Mouse (Mus musculus): ENCODE results near the gene Atp6v0e. TPM values are rescaled to one million over a fixed set of nuclear protein-coding genes. Genes with fewer than 3 reads are reported as not detected.

Atp6v0e gene
- polyA plus RNA-seq, 1 experiment from 2014 or later, result 271 TPM

DNA sequence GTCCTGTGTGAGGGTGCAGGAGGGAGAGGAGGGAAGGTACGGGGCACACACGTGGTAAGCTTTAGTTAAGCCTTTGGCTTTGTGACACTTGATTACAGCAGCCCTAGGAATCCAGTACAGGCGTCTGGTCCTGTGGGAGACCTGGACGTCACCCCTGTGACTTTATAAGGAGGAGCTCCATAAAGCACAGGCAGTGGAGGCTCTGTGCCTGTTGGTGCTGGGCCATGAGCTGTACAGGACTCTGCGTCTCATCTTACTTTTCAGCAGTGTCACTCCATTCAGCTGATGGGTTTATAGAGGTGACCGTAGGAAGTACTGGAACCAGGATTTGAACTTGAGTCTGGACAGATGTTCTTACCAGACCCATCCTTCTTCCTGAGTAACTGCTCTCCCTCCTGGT is 39.0 kb upstream of the Atp6v0e start:
- H3K9me3 ChIP-seq (ENCODE audit: low read length), result no peaks in the 10 kb centered on the region
- peaks cover 32% of the 10 kb centered on the region for H3K36me3 ChIP-seq (ENCODE audit: insufficient read depth, low read length)
- ATAC-seq (ENCODE audit: low FRiP score, low TSS enrichment), result no peak

DNA sequence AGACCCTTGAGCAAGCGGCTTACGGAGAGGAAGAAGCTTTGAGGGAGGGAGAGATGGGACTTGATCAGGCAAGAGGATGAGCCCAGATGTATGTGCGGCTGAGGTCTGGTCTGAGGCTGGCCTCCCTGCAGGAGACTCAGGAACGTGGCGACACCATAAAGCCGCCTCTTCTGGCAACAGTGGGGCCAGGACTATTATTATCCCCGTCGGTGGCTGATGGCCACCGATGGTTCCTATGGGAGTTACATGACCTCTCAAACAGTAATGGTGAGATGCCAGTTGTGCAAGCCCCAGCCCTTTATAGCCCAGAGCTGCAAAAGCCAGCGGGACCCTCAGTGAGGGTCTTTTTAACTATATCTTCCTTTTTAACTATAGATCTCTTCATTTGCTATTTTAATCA is 38.0 kb upstream of the Atp6v0e start:
- Histone ChIP-seq H3K27ac (ENCODE audit: low read length) (no peak overlapping the region), H3K4me1 (ENCODE audit: insufficient read depth, low read length) (peaks cover 11% of the 10 kb centered on the region), H3K36me3 (ENCODE audit: insufficient read depth, low read length) (peaks cover 42% of the 10 kb centered on the region), H3K9ac (replicated peaks; ENCODE audit: low read length) (no peak overlapping the region), H3K4me2 (replicated peaks; ENCODE audit: low read depth, low read length) (no peak overlapping the region), H3K4me3 (ENCODE audit: low read length) (no peak overlapping the region), H3K27me3 (ENCODE audit: insufficient read depth, low read length) (no peaks in the 10 kb centered on the region), H3K9me3 (ENCODE audit: low read length) (no peaks in the 10 kb centered on the region)
- WGBS, result 94% methylated on average over 10 of the region's 10 CpGs
- ATAC-seq (ENCODE audit: low FRiP score, low TSS enrichment), result no peak

More for the DNA sequence above, 39.0 kb upstream of the Atp6v0e start:
- Histone ChIP-seq H3K27me3 (ENCODE audit: insufficient read depth, low read length) (no peaks in the 10 kb centered on the region), H3K27ac (ENCODE audit: low read length) (no peak overlapping the region), H3K4me3 (ENCODE audit: low read length) (no peak overlapping the region), H3K9ac (replicated peaks; ENCODE audit: low read length) (no peak overlapping the region), H3K4me1 (ENCODE audit: insufficient read depth, low read length) (peaks cover 11% of the 10 kb centered on the region), H3K4me2 (replicated peaks; ENCODE audit: low read depth, low read length) (no peak overlapping the region)
- WGBS, result 88% methylated on average over 6 of the region's 6 CpGs

DNA sequence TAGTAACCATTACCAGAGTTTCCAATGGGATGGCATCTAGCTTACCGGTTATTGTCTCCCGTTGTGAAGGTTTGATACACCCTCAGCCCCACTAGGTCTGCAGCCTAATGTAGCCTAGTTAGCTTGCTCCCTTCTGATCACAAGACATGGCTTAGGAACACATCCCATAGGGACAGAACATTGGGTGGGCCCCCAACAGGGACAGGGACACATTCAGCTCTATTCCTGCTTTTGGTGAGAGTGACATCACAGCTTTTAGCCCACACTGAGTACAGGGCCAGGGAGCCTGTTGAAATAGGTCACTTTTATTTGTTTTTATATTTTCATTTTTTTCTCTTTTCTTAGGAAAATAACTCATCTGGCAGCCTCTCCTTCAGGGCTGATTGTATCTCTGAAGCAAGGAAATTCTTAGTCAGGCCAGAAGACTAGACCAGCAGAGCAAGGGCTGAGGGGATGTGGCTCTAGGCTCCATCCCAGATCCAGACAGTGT is 37.5 kb upstream of the Atp6v0e start:
- no peaks in the 10 kb centered on the region for H3K27me3 ChIP-seq (ENCODE audit: insufficient read depth, low read length)
- peaks cover 46% of the 10 kb centered on the region for H3K36me3 ChIP-seq (ENCODE audit: insufficient read depth, low read length)
- no peak overlapping the region for H3K4me3 ChIP-seq (ENCODE audit: low read length)
- peaks cover 9% of the 10 kb centered on the region for H3K4me1 ChIP-seq (ENCODE audit: insufficient read depth, low read length)
- H3K4me2 ChIP-seq (replicated peaks; ENCODE audit: low read depth, low read length), result no peak overlapping the region
- no peaks in the 10 kb centered on the region for H3K9me3 ChIP-seq (ENCODE audit: low read length)
- no peak overlapping the region for H3K9ac ChIP-seq (replicated peaks; ENCODE audit: low read length)
- no peak overlapping the region for H3K27ac ChIP-seq (ENCODE audit: low read length)
- 90% methylated on average over 2 of the region's 2 CpGs for WGBS
- no peak for ATAC-seq (ENCODE audit: low FRiP score, low TSS enrichment)

- 84% methylated on average over 6 of the region's 6 CpGs for WGBS
- H3K4me1 ChIP-seq (ENCODE audit: insufficient read depth, low read length), result no peaks in the 10 kb centered on the region
- ATAC-seq (ENCODE audit: low FRiP score, low TSS enrichment), result no peak
- no peak overlapping the region for H3K27ac ChIP-seq (ENCODE audit: low read length)
- no peak overlapping the region for H3K4me3 ChIP-seq (ENCODE audit: low read length)
- no peaks in the 10 kb centered on the region for H3K9me3 ChIP-seq (ENCODE audit: low read length)
- H3K9ac ChIP-seq (replicated peaks; ENCODE audit: low read length), result no peak overlapping the region
- no peaks in the 10 kb centered on the region for H3K27me3 ChIP-seq (ENCODE audit: insufficient read depth, low read length)
- no peak overlapping the region for H3K4me2 ChIP-seq (replicated peaks; ENCODE audit: low read depth, low read length)
- peaks cover 62% of the 10 kb centered on the region for H3K36me3 ChIP-seq (ENCODE audit: insufficient read depth, low read length)
Measured at GRCm38 (mm10) chr17:26628479-26628878, 34.6 kb upstream of the Atp6v0e start.

- WGBS, result 88% methylated on average over 3 of the region's 3 CpGs
- no peak overlapping the region for H3K9ac ChIP-seq (replicated peaks; ENCODE audit: low read length)
- H3K4me3 ChIP-seq (ENCODE audit: low read length), result no peak overlapping the region
- H3K4me1 ChIP-seq (ENCODE audit: insufficient read depth, low read length), result no peaks in the 10 kb centered on the region
- no peaks in the 10 kb centered on the region for H3K27me3 ChIP-seq (ENCODE audit: insufficient read depth, low read length)
- peaks cover 61% of the 10 kb centered on the region for H3K36me3 ChIP-seq (ENCODE audit: insufficient read depth, low read length)
- H3K9me3 ChIP-seq (ENCODE audit: low read length), result no peaks in the 10 kb centered on the region
- no peak overlapping the region for H3K27ac ChIP-seq (ENCODE audit: low read length)
- no peak overlapping the region for H3K4me2 ChIP-seq (replicated peaks; ENCODE audit: low read depth, low read length)
- ATAC-seq (ENCODE audit: low FRiP score, low TSS enrichment), result no peak
Measured at GRCm38 (mm10) chr17:26628936-26629335, 34.1 kb upstream of the Atp6v0e start.

DNA sequence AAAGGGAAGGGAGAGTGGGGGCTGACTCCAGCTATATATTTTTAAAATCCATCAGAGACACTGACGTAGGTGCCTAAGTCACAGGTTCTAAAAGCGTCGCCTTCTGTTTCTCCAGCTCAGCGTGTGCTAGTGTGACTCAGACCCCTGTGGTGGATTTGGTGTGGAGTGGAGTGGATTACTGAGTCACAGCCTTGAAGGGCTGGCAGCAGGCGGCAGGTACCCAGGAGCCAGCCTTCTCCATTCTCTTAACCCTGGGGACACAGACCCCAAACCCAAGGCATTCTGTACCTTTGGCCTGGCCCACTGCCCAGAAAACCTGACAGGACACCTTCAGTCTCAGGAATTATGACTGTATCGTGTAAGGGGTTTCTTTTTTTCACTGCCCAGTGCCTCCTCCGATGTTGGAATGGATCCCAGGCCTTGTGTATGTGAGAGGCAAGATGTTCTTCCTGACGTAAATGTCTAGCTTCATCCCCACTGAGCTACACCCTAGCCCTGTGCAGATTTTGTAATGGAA is 31.2 kb upstream of the Atp6v0e start:
- ATAC-seq (ENCODE audit: low FRiP score, low TSS enrichment), result no peak
- Histone ChIP-seq H3K9me3 (ENCODE audit: low read length) (no peaks in the 10 kb centered on the region), H3K4me3 (ENCODE audit: low read length) (no peak overlapping the region), H3K27ac (ENCODE audit: low read length) (no peak overlapping the region), H3K36me3 (ENCODE audit: insufficient read depth, low read length) (peaks cover 53% of the 10 kb centered on the region), H3K9ac (replicated peaks; ENCODE audit: low read length) (no peak overlapping the region), H3K4me2 (replicated peaks; ENCODE audit: low read depth, low read length) (no peak overlapping the region), H3K27me3 (ENCODE audit: insufficient read depth, low read length) (no peaks in the 10 kb centered on the region), H3K4me1 (ENCODE audit: insufficient read depth, low read length) (no peaks in the 10 kb centered on the region)
- WGBS, result 79% methylated on average over 8 of the region's 8 CpGs

DNA sequence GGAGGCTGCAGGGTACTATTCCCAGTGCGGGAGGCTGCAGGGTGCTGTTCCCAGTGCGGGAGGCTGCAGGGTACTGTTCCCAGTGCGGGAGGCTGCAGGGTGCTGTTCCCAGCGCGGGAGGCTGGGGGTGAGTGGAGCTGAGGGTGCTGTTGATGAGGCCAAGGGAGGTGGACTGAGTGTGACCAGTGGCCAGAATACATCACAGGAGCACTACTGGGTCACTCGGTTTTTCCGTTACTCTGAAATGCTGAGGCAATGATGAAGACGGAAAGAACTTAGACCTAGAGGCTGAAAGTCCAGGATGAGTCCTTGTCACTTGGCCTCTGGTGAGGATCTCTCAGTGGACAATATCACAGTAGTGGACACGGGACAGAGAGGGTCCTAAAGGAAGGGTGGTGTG is 29.8 kb upstream of the Atp6v0e start:
- 91% methylated on average over 8 of the region's 9 CpGs for WGBS
- Histone ChIP-seq H3K27ac (ENCODE audit: low read length) (no peak overlapping the region), H3K36me3 (ENCODE audit: insufficient read depth, low read length) (peaks cover 49% of the 10 kb centered on the region), H3K4me1 (ENCODE audit: insufficient read depth, low read length) (peaks cover 3% of the 10 kb centered on the region; the same call in 1 of the 2 replicates), H3K9me3 (ENCODE audit: low read length) (no peaks in the 10 kb centered on the region), H3K4me2 (replicated peaks; ENCODE audit: low read depth, low read length) (no peak overlapping the region), H3K4me3 (ENCODE audit: low read length) (no peak overlapping the region), H3K9ac (replicated peaks; ENCODE audit: low read length) (no peak overlapping the region), H3K27me3 (ENCODE audit: insufficient read depth, low read length) (no peaks in the 10 kb centered on the region)
- ATAC-seq (ENCODE audit: low FRiP score, low TSS enrichment), result no peak

GRCm38 (mm10) chr17:26633926-26634325 is 29.1 kb upstream of the Atp6v0e start:
- H3K9me3 ChIP-seq (ENCODE audit: low read length), result no peaks in the 10 kb centered on the region
- ATAC-seq (ENCODE audit: low FRiP score, low TSS enrichment), result no peak
- no peak overlapping the region for H3K4me2 ChIP-seq (replicated peaks; ENCODE audit: low read depth, low read length)
- no peaks in the 10 kb centered on the region for H3K27me3 ChIP-seq (ENCODE audit: insufficient read depth, low read length)
- 95% methylated on average over 9 of the region's 9 CpGs for WGBS
- no peak overlapping the region for H3K4me3 ChIP-seq (ENCODE audit: low read length)
- H3K4me1 ChIP-seq (ENCODE audit: insufficient read depth, low read length), result peaks cover 3% of the 10 kb centered on the region; the same call in 1 of the 2 replicates
- no peak overlapping the region for H3K9ac ChIP-seq (replicated peaks; ENCODE audit: low read length)
- no peak overlapping the region for H3K27ac ChIP-seq (ENCODE audit: low read length)
- H3K36me3 ChIP-seq (ENCODE audit: insufficient read depth, low read length), result peaks cover 49% of the 10 kb centered on the region

DNA sequence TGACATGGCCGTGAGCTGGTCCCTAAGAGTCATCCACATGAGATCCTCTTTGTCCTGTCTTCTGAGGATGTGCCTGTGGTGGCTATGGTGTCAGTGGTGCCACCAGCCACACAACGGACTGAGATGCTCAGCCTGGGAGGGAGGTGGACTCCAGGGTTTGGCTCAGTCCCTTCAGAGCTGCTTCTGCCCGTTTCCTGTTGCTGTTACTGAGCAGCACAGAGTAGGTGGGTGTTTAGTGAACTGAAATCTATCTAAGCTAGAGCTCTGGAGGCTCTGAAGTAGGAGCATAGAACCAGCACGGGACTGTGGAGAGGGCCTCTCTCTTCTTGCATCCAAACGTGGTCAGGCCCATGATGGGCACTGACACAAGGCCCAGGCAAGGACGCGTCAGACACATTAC is 28.5 kb upstream of the Atp6v0e start:
- ATAC-seq (ENCODE audit: low FRiP score, low TSS enrichment), result no peak
- no peak overlapping the region for H3K4me2 ChIP-seq (replicated peaks; ENCODE audit: low read depth, low read length)
- no peak overlapping the region for H3K9ac ChIP-seq (replicated peaks; ENCODE audit: low read length)
- H3K9me3 ChIP-seq (ENCODE audit: low read length), result no peaks in the 10 kb centered on the region
- H3K4me1 ChIP-seq (ENCODE audit: insufficient read depth, low read length), result peaks cover 3% of the 10 kb centered on the region; the same call in 1 of the 2 replicates
- no peak overlapping the region for H3K27ac ChIP-seq (ENCODE audit: low read length)
- H3K27me3 ChIP-seq (ENCODE audit: insufficient read depth, low read length), result no peaks in the 10 kb centered on the region
- H3K36me3 ChIP-seq (ENCODE audit: insufficient read depth, low read length), result peaks cover 49% of the 10 kb centered on the region
- WGBS, result 88% methylated on average over 7 of the region's 7 CpGs
- no peak overlapping the region for H3K4me3 ChIP-seq (ENCODE audit: low read length)

- H3K36me3 ChIP-seq (ENCODE audit: insufficient read depth, low read length), result peaks cover 47% of the 10 kb centered on the region
- H3K27me3 ChIP-seq (ENCODE audit: insufficient read depth, low read length), result no peaks in the 10 kb centered on the region
- H3K4me1 ChIP-seq (ENCODE audit: insufficient read depth, low read length), result peaks cover 3% of the 10 kb centered on the region; the same call in 1 of the 2 replicates
Measured at GRCm38 (mm10) chr17:26635951-26636350, 27.1 kb upstream of the Atp6v0e start.

More at GRCm38 (mm10) chr17:26635951-26636350, 27.1 kb upstream of the Atp6v0e start:
- Histone ChIP-seq H3K27ac (ENCODE audit: low read length) (no peak overlapping the region), H3K9ac (replicated peaks; ENCODE audit: low read length) (no peak overlapping the region), H3K4me3 (ENCODE audit: low read length) (no peak overlapping the region), H3K9me3 (ENCODE audit: low read length) (no peaks in the 10 kb centered on the region), H3K4me2 (replicated peaks; ENCODE audit: low read depth, low read length) (no peak overlapping the region)
- WGBS, result 84% methylated on average over 7 of the region's 7 CpGs
- no peak for ATAC-seq (ENCODE audit: low FRiP score, low TSS enrichment)
